In the genomic region with DNA sequence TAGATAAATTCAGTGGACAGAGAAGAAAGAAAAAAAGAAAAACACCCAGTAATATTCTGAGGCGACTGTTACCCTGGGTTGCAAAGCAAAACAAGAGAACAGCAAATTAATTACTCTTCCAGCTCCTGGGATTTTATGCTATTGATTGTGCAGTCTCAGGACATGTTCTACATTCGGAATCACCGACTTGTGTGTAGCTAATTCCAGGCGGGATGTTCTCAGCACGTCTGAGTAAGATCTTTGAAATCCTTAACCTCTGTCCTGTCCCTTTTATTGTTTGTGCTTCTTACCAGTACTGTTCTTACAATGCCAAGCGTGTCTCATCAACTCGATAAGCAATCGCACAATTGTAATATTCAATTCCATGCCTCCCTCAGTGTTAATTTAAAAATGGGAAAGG, we compare ENCODE assay signal across 16 mouse cellular contexts.
A peak's percentile ranks its signal among the peaks of the same experiment; 100 is the strongest.
DNase-seq lines count a peak whose midpoint lies in the region; ATAC-seq lines count a peak whose summit lies in the region.
"Had no signal": no experiment of that assay in that cellular context is flagged by ENCODE, and none has a peak within 500 bp of the region (broad histone marks: within the 10 kb centered on the region; RNA-seq: fewer than 3 reads in every experiment).

No protein-coding gene starts in this region.

- no peaks in the 10 kb centered on the region for H3K9me3 ChIP-seq in heart, embryonic 15.5 days (replicated peaks)
- no peaks in the 10 kb centered on the region for H3K9me3 ChIP-seq in neural tube, embryonic 13.5 days
- no peaks in the 10 kb centered on the region for H3K9me3 ChIP-seq in hindbrain, embryonic 15.5 days
- H3K9me3 ChIP-seq in neural tube, embryonic 15.5 days (replicated peaks): no peaks in the 10 kb centered on the region
- H3K9me3 ChIP-seq: embryonic facial prominence, embryonic 12.5 days; kidney, embryonic 15.5 days had no signal

- H3K27me3 ChIP-seq in heart, embryonic 15.5 days: no peaks in the 10 kb centered on the region
- no peaks in the 10 kb centered on the region for H3K27me3 ChIP-seq in neural tube, embryonic 13.5 days
- no peaks in the 10 kb centered on the region for H3K27me3 ChIP-seq in hindbrain, embryonic 15.5 days
- H3K27me3 ChIP-seq in neural tube, embryonic 15.5 days (replicated peaks): no peaks in the 10 kb centered on the region
- H3K27me3 ChIP-seq: embryonic facial prominence, embryonic 12.5 days; kidney, embryonic 15.5 days had no signal

- ATAC-seq in heart, embryonic 15.5 days (replicated peaks; ENCODE audit: insufficient number of reproducible peaks, insufficient read depth, low FRiP score, low read depth): no peak
- no peak for ATAC-seq in neural tube, embryonic 13.5 days (ENCODE audit: low read depth)
- ATAC-seq in hindbrain, embryonic 15.5 days (ENCODE audit: low FRiP score, low read depth): no peak
- no peak for ATAC-seq in neural tube, embryonic 15.5 days (ENCODE audit: low FRiP score)
- ATAC-seq: intestine, embryonic 16.5 days; liver, postnatal 0 days had no signal

- no peak overlapping the region for H3K9ac ChIP-seq in heart, embryonic 15.5 days
- no peak overlapping the region for H3K9ac ChIP-seq in neural tube, embryonic 13.5 days
- no peak overlapping the region for H3K9ac ChIP-seq in hindbrain, embryonic 15.5 days
- no peak overlapping the region for H3K9ac ChIP-seq in neural tube, embryonic 15.5 days (replicated peaks)
- H3K9ac ChIP-seq: embryonic facial prominence, embryonic 12.5 days; kidney, embryonic 15.5 days; liver, postnatal 0 days had no signal

- DNase-seq in heart, adult 8-10 months (ENCODE audit: low spot score): no peak
- DNase-seq in neural tube, embryonic 10.5 days (ENCODE audit: extremely low spot score, low spot score): no peak
- no peak for DNase-seq in thymus, postnatal 4 days
- no peak for DNase-seq in spleen, postnatal 4 days (ENCODE audit: low spot score in 2 of 2)
- DNase-seq: adrenal gland, postnatal 36 days; cerebellum, adult 8-10 months; liver; liver, postnatal 0 days; right cerebral cortex, postnatal 25 days had no signal

- peak overlapping the region; percentile 80; the same call in 1 of the 2 replicates for H3K27ac ChIP-seq in heart, embryonic 15.5 days
- H3K27ac ChIP-seq in neural tube, embryonic 13.5 days (replicated peaks): peak overlapping the region; percentile 54
- peak overlapping the region; percentile 34; the same call in 1 of the 2 replicates for H3K27ac ChIP-seq in hindbrain, embryonic 15.5 days (replicated peaks)
- 0 out of 2 replicates have a peak overlapping the region, but pooled peaks have one; percentile 41 for H3K27ac ChIP-seq in neural tube, embryonic 15.5 days (replicated peaks)
- H3K27ac ChIP-seq: embryonic facial prominence, embryonic 12.5 days; kidney, embryonic 15.5 days had no signal

- peaks cover 12% of the 10 kb centered on the region for H3K4me1 ChIP-seq in heart, embryonic 15.5 days (replicated peaks)
- peaks cover 18% of the 10 kb centered on the region for H3K4me1 ChIP-seq in neural tube, embryonic 13.5 days (replicated peaks)
- H3K4me1 ChIP-seq in hindbrain, embryonic 15.5 days (replicated peaks): peaks cover 3% of the 10 kb centered on the region; the same call in 1 of the 2 replicates
- peaks cover 11% of the 10 kb centered on the region for H3K4me1 ChIP-seq in neural tube, embryonic 15.5 days
- H3K4me1 ChIP-seq: embryonic facial prominence, embryonic 12.5 days; kidney, embryonic 15.5 days had no signal

- 69% methylated on average over 8 of the region's 8 CpGs for whole genome bisulfite sequencing in heart, embryonic 15.5 days
- WGBS in neural tube, embryonic 13.5 days: 41% methylated on average over 8 of the region's 8 CpGs
- 28% methylated on average over 8 of the region's 8 CpGs for WGBS in hindbrain, embryonic 15.5 days
- 34% methylated on average over 8 of the region's 8 CpGs for WGBS in neural tube, embryonic 15.5 days

- no peak overlapping the region for H3K4me2 ChIP-seq in heart, embryonic 15.5 days
- H3K4me2 ChIP-seq in neural tube, embryonic 13.5 days: no peak overlapping the region
- H3K4me2 ChIP-seq in hindbrain, embryonic 15.5 days: no peak overlapping the region
- no peak overlapping the region for H3K4me2 ChIP-seq in neural tube, embryonic 15.5 days
- H3K4me2 ChIP-seq: embryonic facial prominence, embryonic 12.5 days; kidney, embryonic 15.5 days had no signal

- H3K36me3 ChIP-seq in heart, embryonic 15.5 days: no peaks in the 10 kb centered on the region
- H3K36me3 ChIP-seq in neural tube, embryonic 13.5 days: no peaks in the 10 kb centered on the region
- no peaks in the 10 kb centered on the region for H3K36me3 ChIP-seq in hindbrain, embryonic 15.5 days
- H3K36me3 ChIP-seq in neural tube, embryonic 15.5 days: no peaks in the 10 kb centered on the region
- H3K36me3 ChIP-seq: embryonic facial prominence, embryonic 12.5 days; kidney, embryonic 15.5 days had no signal

- H3K4me3 ChIP-seq in heart, embryonic 15.5 days: no peak overlapping the region
- H3K4me3 ChIP-seq in neural tube, embryonic 13.5 days: no peak overlapping the region
- H3K4me3 ChIP-seq in hindbrain, embryonic 15.5 days: no peak overlapping the region
- no peak overlapping the region for H3K4me3 ChIP-seq in neural tube, embryonic 15.5 days (replicated peaks)
- H3K4me3 ChIP-seq: embryonic facial prominence, embryonic 12.5 days; kidney, embryonic 15.5 days had no signal
